Mouse (Mus musculus) natural killer cell, adult 2 months (primary cell): ENCODE data around the gene 1700016D06Rik.

Source experiments
- DNase-seq, 2 experiments: peaks; one replicate each; pipeline ENCODE4 v3.0.0; 2022; ENCODE audit warnings: low spot score in 2 of 2

Gene 1700016D06Rik

DNA sequence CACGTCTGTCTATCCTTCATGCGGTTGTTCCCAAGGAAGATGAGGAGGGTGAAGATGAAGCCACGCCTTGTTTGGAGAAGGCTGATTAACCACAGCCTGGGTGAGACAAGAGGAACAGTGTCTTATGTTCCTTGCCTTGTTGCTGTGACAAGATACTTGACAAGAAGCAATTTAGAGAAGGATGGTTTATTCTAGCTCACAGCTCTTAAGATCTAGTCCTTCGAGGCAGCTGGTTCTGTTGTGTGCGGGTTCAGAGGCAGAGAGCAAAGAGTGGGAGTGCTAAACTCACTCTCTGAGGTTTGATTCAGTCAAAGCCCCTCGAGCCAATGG is at the start of gene 1700016D06Rik:
1700016D06Rik (minus strand) TSS at position 31 of the 330 bp plus-strand sequence.
- DNase-seq = no peak

DNA sequence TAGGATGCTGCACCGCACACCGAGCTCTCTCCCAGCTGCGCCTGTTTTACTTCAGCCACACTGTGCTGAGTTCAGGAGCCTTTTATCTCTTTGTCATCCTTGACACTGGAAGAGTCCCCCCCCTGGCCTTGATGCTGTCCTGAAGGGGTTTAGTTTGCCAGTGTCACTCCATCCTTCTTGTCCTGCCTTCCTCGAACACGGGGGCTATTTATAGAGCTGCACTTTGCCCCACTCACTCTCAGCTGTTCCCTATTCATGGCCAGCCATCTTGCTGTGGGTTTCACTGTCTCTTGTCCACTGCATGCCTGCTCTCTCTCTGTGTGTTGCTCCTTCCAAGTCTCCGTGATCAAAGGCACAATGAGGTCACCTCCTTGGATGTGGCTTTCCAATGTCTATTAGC is 48.6 kb upstream of the 1700016D06Rik start:
- no peak for DNase-seq

DNA sequence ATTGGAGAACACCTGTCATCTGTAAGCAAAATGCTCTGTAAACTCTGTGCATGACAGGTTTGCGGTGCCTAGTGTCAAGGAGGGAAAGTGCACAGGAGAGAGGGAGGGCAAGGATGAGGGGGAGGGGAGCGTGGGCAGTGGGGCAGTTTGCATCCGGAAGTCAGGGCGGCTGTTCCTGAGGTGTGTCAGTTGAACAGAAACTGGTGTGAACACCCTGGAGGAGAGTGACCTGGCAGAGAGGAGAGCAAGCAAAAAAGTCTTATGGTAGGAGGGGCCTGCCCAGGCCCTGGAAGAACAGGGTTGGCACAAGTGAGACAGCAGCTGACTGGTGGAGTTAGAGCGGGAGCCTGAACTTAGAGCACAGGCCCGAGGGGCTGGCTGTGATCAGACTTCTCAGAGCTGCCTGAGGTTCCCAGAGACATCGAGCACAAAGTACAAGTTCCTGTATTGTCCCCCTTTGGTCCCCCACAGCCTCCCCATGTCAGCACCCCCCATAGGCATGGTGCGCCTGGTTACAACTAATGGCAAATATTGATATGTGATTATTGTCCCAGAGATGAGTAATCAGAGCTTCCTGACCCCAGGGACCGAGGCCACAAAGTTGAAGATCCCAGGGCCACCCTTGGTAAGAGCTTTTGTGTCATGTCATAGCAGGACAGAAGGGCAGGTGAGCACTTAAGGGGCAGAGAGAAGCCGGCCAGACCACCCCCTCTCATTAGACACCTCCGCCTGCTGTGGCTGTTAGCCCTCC is 46.2 kb upstream of the 1700016D06Rik start:
- DNase-seq = no peak

GRCm38 (mm10) chr8:11743580-11743979 is 42.7 kb upstream of the 1700016D06Rik start:
- no peak for DNase-seq

- DNase-seq = no peak
These were observed 40.0 kb upstream of the 1700016D06Rik start for GRCm38 (mm10) chr8:11740857-11741256.

- DNase-seq = no peak
These were observed 38.2 kb upstream of the 1700016D06Rik start for GRCm38 (mm10) chr8:11739082-11739481.

DNA sequence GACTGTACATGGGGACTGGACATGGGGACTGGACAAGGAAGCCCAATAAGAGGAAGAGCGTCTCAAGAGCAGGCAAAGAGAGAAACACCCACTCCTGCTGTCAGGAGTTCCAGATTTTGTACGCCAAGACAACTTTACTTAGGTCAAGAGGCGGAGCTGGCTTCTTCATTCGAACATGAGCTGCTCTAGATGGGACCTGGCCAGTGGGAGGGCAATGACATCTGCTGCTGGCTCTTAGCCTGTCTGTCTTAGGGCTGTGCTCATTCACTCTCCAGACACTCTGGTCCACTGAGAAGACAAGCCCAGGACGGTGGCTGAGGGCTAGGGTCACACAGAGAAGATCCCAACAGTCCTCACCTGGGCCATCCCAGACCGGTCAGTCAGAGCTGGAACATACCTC is 36.2 kb upstream of the 1700016D06Rik start:
- no peak for DNase-seq

- DNase-seq = no peak
These were observed 34.9 kb upstream of the 1700016D06Rik start for GRCm38 (mm10) chr8:11735672-11736235.

DNA sequence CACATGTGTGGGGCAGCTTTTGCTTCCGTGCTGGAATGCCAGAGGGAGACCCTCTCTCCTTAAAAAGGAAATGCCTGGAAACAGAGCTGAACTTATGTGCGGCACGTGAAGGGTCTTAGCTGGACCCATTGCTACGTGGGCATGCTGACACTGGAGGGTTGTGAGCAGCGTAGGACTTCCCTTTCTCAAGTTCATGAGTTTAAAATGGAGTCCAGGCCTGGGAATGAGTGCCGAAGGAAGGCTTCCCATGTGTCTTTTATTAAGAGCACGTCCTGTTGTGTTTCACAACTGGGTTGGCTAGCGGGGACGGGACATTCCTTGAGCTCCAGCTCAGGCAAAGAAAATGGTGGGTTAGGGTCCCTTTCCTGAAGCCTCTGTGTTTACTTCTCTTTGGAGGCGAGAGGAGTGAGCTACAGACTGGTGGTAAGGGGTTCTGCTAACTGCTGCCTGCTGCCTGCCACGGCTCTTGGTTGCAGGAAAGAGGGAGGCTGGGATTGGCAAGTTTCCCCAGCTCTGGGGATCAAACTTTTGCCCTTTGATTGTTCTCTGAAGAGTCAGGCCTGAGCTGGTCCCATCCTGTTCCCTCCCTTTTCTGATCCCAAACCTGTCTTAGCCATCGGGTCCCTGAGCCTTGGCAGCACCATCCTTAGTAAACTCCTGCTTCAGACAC is 29.5 kb upstream of the 1700016D06Rik start:
- no peak for DNase-seq

DNA sequence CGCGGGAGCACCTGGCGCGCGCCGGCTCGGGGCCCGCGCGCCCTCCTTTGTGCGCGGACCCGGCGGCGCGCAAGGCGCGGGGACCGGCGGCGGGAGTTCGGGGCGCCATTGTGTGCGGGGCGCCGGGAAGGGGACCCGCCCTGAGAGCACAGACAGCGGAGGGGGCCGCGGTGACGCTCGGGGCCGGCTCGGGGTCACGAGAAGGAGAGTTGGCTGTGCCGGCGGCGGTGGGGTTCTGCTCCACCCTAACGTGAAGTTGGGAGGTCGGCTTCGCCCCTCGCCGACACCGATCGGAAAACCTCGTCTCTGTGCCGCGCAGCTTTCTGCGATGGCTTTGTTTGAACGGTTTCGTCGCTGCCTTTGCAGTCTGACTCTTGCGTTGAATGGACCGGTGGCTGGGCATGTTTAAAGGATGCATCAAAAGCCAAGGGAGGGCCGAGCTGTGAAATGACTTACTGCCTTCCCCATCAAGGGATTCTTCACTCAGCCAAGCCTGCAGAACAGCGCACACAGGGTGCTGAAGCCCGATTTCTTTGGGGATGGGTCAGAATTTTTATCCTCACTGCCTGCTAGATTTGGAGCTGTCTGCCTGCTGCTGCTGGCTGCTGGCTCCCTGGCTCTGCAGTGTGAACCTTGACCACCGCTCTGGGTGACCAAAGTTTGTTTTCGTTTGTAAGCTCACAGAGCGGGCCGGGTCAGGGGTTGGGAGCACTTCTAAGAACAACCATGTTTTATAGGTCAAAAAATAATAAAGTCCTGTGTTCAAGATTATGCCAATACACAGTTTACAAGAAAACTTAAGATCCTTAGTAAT is 27.8 kb upstream of the 1700016D06Rik start:
- DNase-seq = no peak

DNA sequence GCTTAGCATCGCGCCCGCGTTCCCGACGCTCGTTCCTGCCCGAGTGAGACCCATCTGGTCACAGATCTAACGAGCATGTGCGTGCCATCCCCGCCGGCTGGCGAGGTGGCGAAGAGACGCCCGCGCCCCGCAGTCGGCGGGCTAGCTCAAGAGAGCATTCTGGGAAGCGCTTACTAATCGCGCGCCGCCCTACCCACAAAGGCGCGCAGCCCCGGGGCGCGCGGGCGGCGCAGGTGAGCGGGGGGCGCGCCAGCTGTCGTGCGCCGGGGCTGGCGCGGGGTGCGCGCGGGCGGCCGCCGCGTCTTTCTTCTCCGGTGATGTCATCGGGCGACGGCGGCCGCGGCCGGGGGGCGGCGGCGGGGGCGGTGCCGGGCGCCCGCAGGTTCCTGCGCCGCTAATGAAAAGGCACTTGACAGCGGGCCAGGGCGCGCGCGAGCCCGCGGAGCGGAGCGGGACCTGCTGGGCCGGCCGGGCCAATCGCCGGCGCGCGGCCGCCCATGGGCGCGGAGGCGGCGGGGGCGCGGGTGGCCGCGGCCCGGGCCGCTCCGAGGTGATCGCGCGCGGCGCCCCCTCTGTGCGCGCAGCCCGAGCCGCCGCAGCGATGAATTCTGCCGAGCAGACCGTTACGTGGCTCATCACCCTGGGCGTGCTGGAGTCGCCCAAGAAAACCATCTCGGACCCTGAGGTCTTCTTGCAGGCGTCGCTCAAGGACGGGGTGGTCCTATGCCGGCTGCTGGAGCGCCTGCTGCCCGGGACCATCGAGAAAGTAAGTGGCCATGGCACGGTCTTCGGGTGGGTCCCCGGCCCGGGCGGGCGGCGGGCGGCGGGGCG is 27.0 kb upstream of the 1700016D06Rik start, which contains the start of gene Arhgef7:
Arhgef7 (plus strand) TSS at position 71 of the 831 bp plus-strand sequence.
- no peak for DNase-seq

DNA sequence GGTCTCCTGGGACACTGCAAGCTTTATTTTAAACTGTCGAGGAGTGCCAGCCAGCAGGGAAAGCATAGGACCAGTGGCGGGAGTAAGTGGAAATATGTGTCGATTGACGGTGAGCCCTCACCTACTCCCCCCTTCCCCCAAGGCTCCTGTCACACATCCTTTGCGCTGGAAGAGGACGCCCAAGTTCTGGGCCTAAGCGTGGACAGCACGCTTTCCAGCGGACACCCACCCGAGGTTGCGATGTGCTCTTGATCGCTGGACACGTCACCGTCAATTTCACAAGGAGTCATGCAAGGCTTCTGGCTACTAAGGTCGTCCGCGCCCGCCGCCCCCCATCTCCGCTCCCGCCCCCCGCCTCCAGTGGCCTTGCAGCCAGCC is 26.4 kb upstream of the 1700016D06Rik start:
- no peak for DNase-seq

- DNase-seq = no peak
These were observed 16.3 kb upstream of the 1700016D06Rik start for GRCm38 (mm10) chr8:11717194-11717593.

GRCm38 (mm10) chr8:11712244-11712643 is 11.4 kb upstream of the 1700016D06Rik start:
- DNase-seq = peak; percentile 0 to 1

GRCm38 (mm10) chr8:11710415-11710814 is 9.6 kb upstream of the 1700016D06Rik start:
- DNase-seq = no peak

- DNase-seq = no peak
These were observed 8.7 kb upstream of the 1700016D06Rik start for GRCm38 (mm10) chr8:11709542-11709941.

DNA sequence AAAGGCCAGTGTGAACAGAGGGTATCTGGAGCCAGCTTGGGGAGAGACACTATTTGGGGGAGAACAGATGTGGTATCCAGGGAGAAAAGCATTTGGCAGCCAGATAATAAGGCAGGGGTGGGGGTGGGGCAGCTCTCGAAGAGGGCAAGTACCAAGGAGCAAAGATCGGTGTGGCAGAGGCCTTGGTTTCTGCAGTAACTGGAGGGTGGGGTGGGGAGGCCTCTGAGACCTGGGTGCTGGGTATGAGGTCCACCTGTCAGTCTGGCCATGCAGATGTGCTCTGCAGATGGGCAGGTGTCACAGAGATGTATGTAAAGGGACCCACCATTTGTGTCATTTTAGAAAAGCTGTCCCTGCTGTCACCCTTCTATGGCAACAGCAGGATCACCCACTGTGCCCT is 8.0 kb upstream of the 1700016D06Rik start:
- no peak for DNase-seq

DNA sequence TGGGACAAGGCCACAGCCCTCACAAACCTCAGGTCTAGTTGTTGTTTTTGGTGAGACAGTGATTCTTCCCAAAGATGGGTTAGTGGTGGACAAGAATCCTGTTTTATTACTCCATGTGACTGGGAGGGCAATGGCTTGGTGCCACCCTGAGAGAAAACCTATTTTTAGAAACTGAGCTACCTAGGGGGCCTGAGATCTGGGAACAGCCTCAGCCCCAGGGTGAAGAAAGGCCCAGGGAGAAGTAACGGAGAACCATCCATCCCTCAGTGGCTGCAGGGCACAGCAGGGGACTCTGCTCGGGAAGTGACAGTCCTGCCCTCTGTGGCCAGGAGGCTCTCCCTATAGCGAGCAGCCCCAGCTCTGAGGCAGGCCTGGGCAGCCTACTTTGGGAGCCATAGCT is 6.8 kb upstream of the 1700016D06Rik start:
- no peak for DNase-seq

DNA sequence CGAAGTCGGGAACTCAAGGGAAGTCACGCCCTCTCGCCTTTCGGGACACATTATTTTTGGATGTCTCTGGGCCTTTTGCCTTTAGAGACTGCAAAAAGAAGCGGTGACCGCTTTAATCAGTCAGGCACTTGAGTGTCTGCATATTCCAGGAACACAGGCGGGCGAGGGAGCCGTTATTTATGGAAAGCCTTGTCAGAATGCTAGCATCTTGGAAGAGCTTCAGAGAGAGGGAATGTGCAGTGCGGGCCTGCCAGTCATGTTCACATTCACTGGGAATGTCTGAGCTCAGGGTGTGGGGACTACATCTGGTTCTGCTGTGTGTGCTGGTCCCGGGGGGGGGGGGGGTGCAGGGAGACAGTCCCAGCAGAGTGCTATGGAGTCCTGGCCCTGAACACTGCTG is 5.0 kb upstream of the 1700016D06Rik start:
- DNase-seq = no peak

DNA sequence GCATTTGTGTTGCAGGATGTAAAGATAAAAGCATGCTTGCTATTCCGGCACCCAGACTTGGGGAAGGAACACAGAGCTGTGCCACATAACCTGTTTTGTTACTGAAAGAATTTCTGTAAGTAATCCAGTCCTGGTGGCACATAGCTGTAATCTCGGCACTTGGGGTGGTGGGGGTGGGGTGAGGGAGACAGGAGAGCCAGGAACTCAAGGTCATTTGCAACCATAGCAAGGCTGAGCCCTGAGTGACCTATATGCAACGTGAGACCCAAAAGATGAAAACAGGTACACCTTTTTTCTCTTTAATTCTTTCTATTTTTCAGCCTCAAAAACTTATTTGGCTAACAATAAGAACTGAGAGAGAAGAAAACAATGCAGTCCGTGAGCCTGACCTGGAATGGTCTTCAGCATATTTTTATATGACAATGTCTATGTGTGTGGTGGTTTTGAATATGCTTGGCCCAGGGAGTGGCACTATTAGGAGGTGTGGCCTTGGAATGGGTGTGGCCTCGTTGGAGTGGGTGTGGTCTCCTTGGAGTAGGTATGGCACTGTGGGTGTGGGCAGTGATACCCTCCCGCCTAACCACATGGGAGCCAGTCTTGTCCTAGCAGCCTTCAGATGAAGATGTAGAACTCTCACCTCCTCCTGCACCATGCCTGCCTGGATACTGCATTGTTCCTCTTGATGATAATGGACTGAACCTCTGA is 4.0 kb upstream of the 1700016D06Rik start:
- no peak for DNase-seq

GRCm38 (mm10) chr8:11703789-11704188 is 2.9 kb upstream of the 1700016D06Rik start:
- DNase-seq = no peak
